Mouse (Mus musculus) lung, adult 2 months (tissue): ENCODE results near the gene Fstl1. TPM values are rescaled to one million over a fixed set of nuclear protein-coding genes. Genes with fewer than 3 reads are reported as not detected.

Experiments used
- DNase-seq: peaks from one replicate; pipeline ENCODE4 v3.0.0; 2022
- H3K4me1 ChIP-seq: fragments of 200-500 bp; 2 replicates; pipeline ENCODE4 v1.6.1; 2011; ENCODE audit warnings: low read length; ENCODE audit not compliant: control insufficient read depth, insufficient read depth
- H3K4me3 ChIP-seq: fragments of 200-500 bp; replicated peaks from 2 replicates; pipeline ENCODE3; 2011; ENCODE audit warnings: low read depth, mild to moderate bottlenecking, control low read depth, low read length; ENCODE audit errors: extremely low read depth
- CTCF ChIP-seq: fragments of 200-500 bp; IDR thresholded peaks from 2 replicates; pipeline ENCODE4 v1.5.1; 2011; ENCODE audit warnings: mild to moderate bottlenecking, low read length, control low read depth; ENCODE audit not compliant: insufficient read depth
- POLR2A ChIP-seq: fragments of 200-500 bp; IDR thresholded peaks from 2 replicates; pipeline ENCODE4 v1.6.1; 2011; ENCODE audit warnings: low read depth, mild to moderate bottlenecking, control low read depth, low read length, borderline replicate concordance; ENCODE audit errors: extremely low read depth
- WGBS: fragments of 180-500 bp; shearing (Covaris S2); methylation state at CpG from one replicate; pipeline ENCODE4 v1.1.7; 2018; 5-methylcytosine and 5-hydroxymethylcytosine counted together
- polyA plus RNA-seq: library from polyadenylated mRNA; depleted of rRNA; stranded (reverse); fragments of >200 nt; gene quantifications from 2 replicates; pipeline ENCODE4 v1.2.3, GENCODE M21; 2012; rRNA removed

Fstl1 gene
- polyA plus RNA-seq, 1 experiment = 44.5 TPM

DNA sequence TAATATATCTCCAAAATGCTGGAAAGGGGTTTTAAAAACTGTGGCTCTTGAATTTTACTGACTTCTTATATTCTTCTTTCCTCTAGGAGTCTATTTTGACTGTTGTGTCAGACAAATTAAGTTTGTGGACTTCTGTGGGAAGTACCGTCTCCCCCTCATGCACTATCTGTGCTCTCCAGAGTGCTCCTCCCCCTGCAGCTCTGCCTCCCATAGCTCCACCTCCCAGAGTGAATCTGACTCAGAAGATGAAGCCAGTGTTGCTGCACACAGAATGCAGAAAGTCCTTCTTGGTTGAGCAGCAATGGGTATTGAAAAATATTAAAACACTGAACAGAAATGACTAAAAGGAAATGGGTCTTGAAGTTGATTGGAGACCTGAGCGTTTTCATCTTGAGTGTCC lies 104.5 kb downstream of the Fstl1 start:
- H3K4me3 ChIP-seq = no peak overlapping the region
- TF ChIP-seq CTCF = no peak
- no peak for TF ChIP-seq POLR2A
- 56% methylated on average over 2 of the region's 2 CpGs for WGBS
- no peak for DNase-seq
- peaks cover 6% of the 10 kb centered on the region; the same call in 1 of the 2 replicates for H3K4me1 ChIP-seq

Other genes starting within 250 kb of the Fstl1 start
- gene Gtf2e1, start 237.1 kb upstream of the Fstl1 start, polyA plus RNA-seq = 3.7 and 5.0 TPM in 2 replicates
- gene Rabl3, start 237.0 kb upstream of the Fstl1 start, polyA plus RNA-seq = 2.0 and 3.4 TPM in 2 replicates
- gene Hgd, start 196.7 kb upstream of the Fstl1 start, polyA plus RNA-seq = 0.25 and 0.31 TPM in 2 replicates
- 48.9 and 56.6 TPM in 2 replicates for gene Ndufb4, start 122.4 kb upstream of the Fstl1 start, polyA plus RNA-seq
- 0.34 and 0.38 TPM in 2 replicates for gene Gm36028, start 84.3 kb downstream of the Fstl1 start, polyA plus RNA-seq
- 24.2 TPM in 2 replicates for gene Lrrc58, start 91.5 kb downstream of the Fstl1 start, polyA plus RNA-seq
- gene Gpr156, start 139.6 kb downstream of the Fstl1 start, polyA plus RNA-seq = 0.12 and 0.22 TPM in 2 replicates